Mouse (Mus musculus) megakaryocyte-erythroid progenitor cell, adult 5-6 weeks (primary cell): ENCODE results near the gene Nmi. TPM values are rescaled to one million over a fixed set of nuclear protein-coding genes. Genes with fewer than 3 reads are reported as not detected.
A peak's percentile ranks its signal among the peaks of the same experiment; 100 is the strongest.

Experiments
- ATAC-seq: replicated peaks from 2 replicates; pipeline ENCODE4 v1.8.0; 2016; ENCODE audit warnings: mild to moderate bottlenecking, inconsistent platforms; ENCODE audit not compliant: severe bottlenecking, poor library complexity, low FRiP score, low TSS enrichment
- total RNA-seq, 2 experiments: library from RNA; stranded (forward) in 1 of 2; stranded (reverse) in 1 of 2; fragments of 200-1000, 215-1000 nt in 1 of 2; fragments of >200 nt in 1 of 2; fragmentation: Nextera tagmentation in 1 of 2; gene quantifications; 2 replicates each; pipeline ENCODE4 v1.2.3; 2014 to 2017

The Nmi gene
- total RNA-seq, 2 experiments from 2014 or later, result 27.6 to 39.1 TPM

GRCm38 (mm10) chr2:51948105-51948830, 25.0 kb downstream of the Nmi start:
- ATAC-seq, result peak; percentile 81

- no peak for ATAC-seq
Observed at GRCm38 (mm10) chr2:51945812-51946211, 27.5 kb downstream of the Nmi start.

- ATAC-seq, result peak; percentile 90
Observed at GRCm38 (mm10) chr2:51941832-51942231, 31.5 kb downstream of the Nmi start.

- ATAC-seq, result peak; percentile 36
Observed at GRCm38 (mm10) chr2:51938750-51939149, 34.5 kb downstream of the Nmi start.

- ATAC-seq, result no peak
Observed at GRCm38 (mm10) chr2:51937004-51937403, 36.3 kb downstream of the Nmi start.

GRCm38 (mm10) chr2:51936585-51936984, 36.7 kb downstream of the Nmi start:
- ATAC-seq, result no peak

GRCm38 (mm10) chr2:51935921-51936320, 37.4 kb downstream of the Nmi start:
- no peak for ATAC-seq

GRCm38 (mm10) chr2:51934574-51935334, 38.5 kb downstream of the Nmi start, which contains the start of gene Rbm43:
TSS of gene Rbm43 (minus strand) at chr2:51935163.
- ATAC-seq, result peak; percentile 71

GRCm38 (mm10) chr2:51933341-51934134, 39.8 kb downstream of the Nmi start:
- ATAC-seq, result peak; percentile 53

GRCm38 (mm10) chr2:51931241-51931640, 42.1 kb downstream of the Nmi start:
- no peak for ATAC-seq

GRCm38 (mm10) chr2:51914944-51915680, 58.2 kb downstream of the Nmi start:
- ATAC-seq, result peak; percentile 89

- ATAC-seq, result no peak
Observed at GRCm38 (mm10) chr2:51914532-51914931, 58.8 kb downstream of the Nmi start.

GRCm38 (mm10) chr2:51912740-51913139, 60.6 kb downstream of the Nmi start:
- no peak for ATAC-seq

- no peak for ATAC-seq
Observed at GRCm38 (mm10) chr2:51911864-51912263, 61.4 kb downstream of the Nmi start.

- no peak for ATAC-seq
Observed at GRCm38 (mm10) chr2:51907538-51908110, 65.7 kb downstream of the Nmi start.

- ATAC-seq, result no peak
Observed at GRCm38 (mm10) chr2:51905637-51906036, 67.7 kb downstream of the Nmi start.
